24 mouse cellular contexts compared by ENCODE assay signal in the genomic region with DNA sequence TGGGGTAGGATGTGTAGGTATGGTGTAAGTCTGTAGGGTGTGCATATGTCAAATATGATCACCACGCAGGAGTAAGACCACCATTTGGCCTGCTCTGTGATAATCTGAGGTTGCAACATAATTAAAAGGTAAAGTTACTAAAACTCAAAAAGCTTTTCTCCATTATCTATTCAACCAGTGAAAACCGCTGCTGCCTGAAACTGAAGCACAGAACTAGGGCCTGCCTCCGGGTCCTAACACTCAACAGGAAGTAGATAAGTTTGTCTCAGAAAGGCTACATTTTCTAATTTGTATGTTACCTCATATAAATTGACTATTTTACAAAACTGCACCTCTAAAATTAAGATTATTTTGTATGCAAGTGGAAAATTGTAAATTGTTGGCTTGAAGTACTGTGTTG. TPM values are rescaled to one million over a fixed set of nuclear protein-coding genes. Genes with fewer than 3 reads are reported as not detected.
A peak's percentile ranks its signal among the peaks of the same experiment; 100 is the strongest.
DNase-seq lines count a peak whose midpoint lies in the region; ATAC-seq and TF ChIP-seq lines count a peak whose summit lies in the region.
"Had no signal": no experiment of that assay in that cellular context is flagged by ENCODE, and none has a peak within 500 bp of the region (broad histone marks: within the 10 kb centered on the region; RNA-seq: fewer than 3 reads in every experiment).

No protein-coding gene starts in this region.

- ATAC-seq in common myeloid progenitor, adult 5-6 weeks (replicated peaks; ENCODE audit: low read depth, poor library complexity, severe bottlenecking) = 0 out of 2 replicates have a peak, but pooled peaks have one; percentile 45
- ATAC-seq in megakaryocyte-erythroid progenitor cell, adult 5-6 weeks (replicated peaks; ENCODE audit: low FRiP score, low TSS enrichment, poor library complexity, severe bottlenecking) = peak; percentile 40
- ATAC-seq: activated CD4-positive, CD25-positive, alpha-beta regulatory T cell, adult 4 months; CD4-positive, CD25-positive, alpha-beta regulatory T cell, adult 4 months; forebrain, embryonic 13.5 days; forebrain, embryonic 15.5 days; forebrain, postnatal 0 days; Patski had no signal

- TF ChIP-seq POLR2A in MEL (IDR thresholded peaks at IDR 0.05; ENCODE audit: control insufficient read depth in 1 of 2, insufficient read depth in 1 of 2, low read depth in 1 of 2, low read length in 2 of 2, poor library complexity in 1 of 2) = no peak

- TF ChIP-seq RAD21 in MEL (IDR thresholded peaks at IDR 0.05; ENCODE audit: low read depth, low read length) = no peak

- peak overlapping the region in 1 of 2 experiments; percentile 15; a peak in 1 of 4 replicates for H3K4me3 ChIP-seq in MEL (ENCODE audit: control insufficient read depth in 1 of 2, insufficient read depth in 1 of 2, low read depth in 2 of 2, low read length in 2 of 2)
- H3K4me3 ChIP-seq: embryonic facial prominence, embryonic 10.5 days; embryonic facial prominence, embryonic 12.5 days; forebrain, embryonic 13.5 days; forebrain, embryonic 15.5 days had no signal

- H3K9me3 ChIP-seq in MEL (replicated peaks; ENCODE audit: insufficient read depth, low read length) = no peaks in the 10 kb centered on the region
- H3K9me3 ChIP-seq: embryonic facial prominence, embryonic 10.5 days; embryonic facial prominence, embryonic 12.5 days; forebrain, embryonic 13.5 days; forebrain, embryonic 15.5 days; G1E had no signal

- peaks cover 23 to 29% of the 10 kb centered on the region in 2 experiments for H3K4me1 ChIP-seq in MEL (ENCODE audit: control insufficient read depth in 1 of 2, insufficient read depth in 2 of 2, low read length in 2 of 2)
- H3K4me1 ChIP-seq: embryonic facial prominence, embryonic 10.5 days; embryonic facial prominence, embryonic 12.5 days; forebrain, embryonic 13.5 days; forebrain, embryonic 15.5 days had no signal

- peak overlapping the region; percentile 23 for H3K9ac ChIP-seq in MEL (ENCODE audit: control insufficient read depth, low read depth, low read length, poor library complexity, severe bottlenecking)
- H3K9ac ChIP-seq: embryonic facial prominence, embryonic 12.5 days; forebrain, embryonic 13.5 days; forebrain, embryonic 15.5 days; forebrain, postnatal 0 days had no signal

- H3K27me3 ChIP-seq in MEL (ENCODE audit: control insufficient read depth in 1 of 2, insufficient read depth in 2 of 2, low read length in 2 of 2) = no peaks in the 10 kb centered on the region
- H3K27me3 ChIP-seq: CH12.LX; embryonic facial prominence, embryonic 12.5 days; forebrain, embryonic 13.5 days; forebrain, embryonic 15.5 days; Patski had no signal

- H3K27ac ChIP-seq in MEL (ENCODE audit: control insufficient read depth, low read depth, low read length) = peak overlapping the region; percentile 87
- H3K27ac ChIP-seq: embryonic facial prominence, embryonic 10.5 days; embryonic facial prominence, embryonic 12.5 days; forebrain, embryonic 13.5 days; forebrain, embryonic 15.5 days had no signal

- H3K79me2 ChIP-seq in MEL (ENCODE audit: control insufficient read depth, insufficient read depth, low read length, poor library complexity) = no peaks in the 10 kb centered on the region

- TF ChIP-seq CTCF in MEL (IDR thresholded peaks at IDR 0.05 in 2 of 3, conservative IDR thresholded peaks at IDR 0.05 in 1 of 3; ENCODE audit: control insufficient read depth in 1 of 3, insufficient read depth in 1 of 3, low read depth in 2 of 3, low read length in 3 of 3, poor library complexity in 1 of 3, severe bottlenecking in 1 of 3) = no peak; a peak in 1 of 6 replicates

- DNase-seq in MEL (ENCODE audit: low read depth, low spot score) = peak; percentile 84
- DNase-seq in lung, postnatal 36 days = no peak
- no peak for DNase-seq in frontal cortex, postnatal 36 days (ENCODE audit: low spot score in 2 of 2)
- DNase-seq: adrenal gland, adult 8-10 months; adrenal gland, postnatal 14 days; adrenal gland, postnatal 36 days; B cell, adult 2 months; cerebellum, adult 11-12 months; cerebellum, adult 8-10 months; cerebellum, adult 9-11 months; cerebellum, postnatal 14 days; cerebellum, postnatal 36 days; forebrain, postnatal 0 days had no signal

- peaks cover 0 to 35% of the 10 kb centered on the region in 2 experiments; a peak in 2 of 4 replicates for H3K36me3 ChIP-seq in MEL (ENCODE audit: control insufficient read depth in 1 of 2, insufficient read depth in 2 of 2, low read length in 2 of 2)
- H3K36me3 ChIP-seq: embryonic facial prominence, embryonic 10.5 days; embryonic facial prominence, embryonic 12.5 days; forebrain, embryonic 15.5 days; G1E had no signal

- peak; percentile 93 to 94 for TF ChIP-seq EP300 in MEL (IDR thresholded peaks at IDR 0.05; ENCODE audit: low read depth in 1 of 2, low read length in 2 of 2)

TF ChIP-seq in MEL, 35 proteins besides CTCF, POLR2A, EP300 and RAD21:
- no peak; the same call in 1 of the 2 replicates for TF ChIP-seq CHD2 (IDR thresholded peaks at IDR 0.05; ENCODE audit: low read length)
- TF ChIP-seq BHLHE40 (IDR thresholded peaks at IDR 0.05; ENCODE audit: borderline replicate concordance, low read depth, low read length) = peak; percentile 45; the same call in 1 of the 2 replicates
- TF ChIP-seq RCOR1 (IDR thresholded peaks at IDR 0.05; ENCODE audit: low read depth, low read length) = peak; percentile 89
- TF ChIP-seq E2F4 (IDR thresholded peaks at IDR 0.05; ENCODE audit: borderline replicate concordance, low read depth, low read length) = no peak
- peak; percentile 71 for TF ChIP-seq SIN3A (IDR thresholded peaks at IDR 0.05; ENCODE audit: low read length)
- no peak for TF ChIP-seq CHD1 (IDR thresholded peaks at IDR 0.05; ENCODE audit: low read depth, low read length)
- TF ChIP-seq SMC3 (IDR thresholded peaks at IDR 0.05; ENCODE audit: low read depth, low read length) = peak; percentile 12; the same call in 1 of the 2 replicates
- TF ChIP-seq ETS1 (IDR thresholded peaks at IDR 0.05; ENCODE audit: low read depth, low read length) = peak; percentile 79
- peak; percentile 88 for TF ChIP-seq GATA1 (IDR thresholded peaks at IDR 0.05; ENCODE audit: low read depth, low read length)
- TF ChIP-seq HCFC1 (IDR thresholded peaks at IDR 0.05; ENCODE audit: low read depth, low read length) = peak; percentile 48; the same call in 1 of the 2 replicates
- TF ChIP-seq NELFE (IDR thresholded peaks at IDR 0.05; ENCODE audit: low read depth, low read length) = 0 out of 2 replicates have a peak, but pooled peaks have one; percentile 18
- TF ChIP-seq MAZ (IDR thresholded peaks at IDR 0.05; ENCODE audit: low read depth, low read length) = 0 out of 2 replicates have a peak, but pooled peaks have one; percentile 38
- peak; percentile 37; the same call in 1 of the 2 replicates for TF ChIP-seq MYB (IDR thresholded peaks at IDR 0.05; ENCODE audit: low read depth, low read length)
- no peak for TF ChIP-seq MAFK (IDR thresholded peaks at IDR 0.05; ENCODE audit: borderline replicate concordance, low read depth, low read length)
- TF ChIP-seq NRF1 (IDR thresholded peaks at IDR 0.05; ENCODE audit: insufficient read depth, low read depth, low read length, poor library complexity, severe bottlenecking) = no peak
- peak; percentile 46; the same call in 1 of the 2 replicates for TF ChIP-seq ELF1 (IDR thresholded peaks at IDR 0.05; ENCODE audit: low read depth, low read length)
- TF ChIP-seq TBP (IDR thresholded peaks at IDR 0.05; ENCODE audit: low read depth, low read length) = no peak
- peak; percentile 93 for TF ChIP-seq TCF12 (IDR thresholded peaks at IDR 0.05; ENCODE audit: low read depth, low read length)
- TF ChIP-seq TAL1 (IDR thresholded peaks at IDR 0.05; ENCODE audit: low read length) = peak; percentile 78
- peak; percentile 49; the same call in 1 of the 2 replicates for TF ChIP-seq MXI1 (IDR thresholded peaks at IDR 0.05; ENCODE audit: low read depth, low read length)
- peak; percentile 68; the same call in 1 of the 2 replicates for TF ChIP-seq JUND (IDR thresholded peaks at IDR 0.05; ENCODE audit: low read depth, low read length)

RNA-seq across cellular contexts. Expression of a gene that starts 38.8 kb away (rescaled TPM):
- total RNA-seq in MEL (2012; rRNA removed) = 58.0 and 60.7 TPM in 2 replicates
- polyA plus RNA-seq in MEL (2012; ENCODE audit: insufficient read depth in 1 of 2, insufficient read length in 2 of 2, low read depth in 1 of 2, low replicate concordance in 2 of 2, missing spikeins in 1 of 2) = 100 to 1,000 TPM in 1 of 2 experiments, 10 to 100 TPM in 1; 51.8 to 546 TPM
- total RNA-seq in common myeloid progenitor, adult 5-6 weeks (2017) = 54.8 and 55.5 TPM in 2 replicates
- 66.4 and 66.9 TPM in 2 replicates for total RNA-seq in megakaryocyte-erythroid progenitor cell, adult 5-6 weeks (2014; fragmentation: Nextera tagmentation)
- total RNA-seq in megakaryocyte-erythroid progenitor cell, adult 5-6 weeks (2017) = 59.5 and 87.3 TPM in 2 replicates
